Mouse (Mus musculus) bone marrow macrophage, adult 2 months (primary cell): ENCODE measurements at regions not wholly inside any gene's neighbourhood (a gene's known extent, or its start where the extent isn't known, plus 50 kb on each side); places are given as distances from the start of the nearest gene placed in this dataset.

Experiments used
- CTCF ChIP-seq: IDR thresholded peaks from 2 replicates; pipeline ENCODE4 v1.5.1; 2012; ENCODE audit warnings: low read depth, mild to moderate bottlenecking, low read length, moderate library complexity
- POLR2A ChIP-seq: IDR thresholded peaks from 2 replicates; pipeline ENCODE4 v1.6.1; 2012; ENCODE audit warnings: mild to moderate bottlenecking, low read depth, low read length, borderline replicate concordance

- TF ChIP-seq CTCF: no peak
- no peak for TF ChIP-seq POLR2A
These were observed 184.3 kb upstream of the Rpl38 start for GRCm38 (mm10) chr11:114483823-114484667.
